Mouse (Mus musculus) liver, postnatal 0 days (tissue): ENCODE measurements at regions not wholly inside any gene's neighbourhood (a gene's known extent, or its start where the extent isn't known, plus 50 kb on each side); places are given as distances from the start of the nearest gene placed in this dataset.

Experiments
- ATAC-seq: fragments of 200-750 bp; cut with Nextera tagmentation; 2 replicates; pipeline ENCODE4 v1.8.0; 2017; ENCODE audit warnings: mild to moderate bottlenecking, moderate library complexity
- DNase-seq: peaks from one replicate; pipeline ENCODE4 v3.0.0-alpha.2; 2016
- H3K27ac ChIP-seq: fragments of 300-500 bp; sonication (generic); 2 replicates; pipeline ENCODE4 v1.5.1; 2014; ENCODE audit warnings: antibody characterized with exemption, moderate library complexity, mild to moderate bottlenecking, low read depth
- H3K27me3 ChIP-seq: fragments of 300-500 bp; sonication (generic); 2 replicates; pipeline ENCODE4 v1.6.1; 2014; ENCODE audit warnings: low read length, control low read depth, mixed read lengths; ENCODE audit not compliant: insufficient read depth
- H3K36me3 ChIP-seq: fragments of 300-500 bp; sonication (generic); replicated peaks from 2 replicates; pipeline ENCODE4 v1.6.1; 2014; ENCODE audit warnings: mild to moderate bottlenecking, control low read depth, low read length, moderate library complexity, mixed read lengths; ENCODE audit not compliant: insufficient read depth
- H3K4me1 ChIP-seq: fragments of 300-500 bp; sonication (generic); 2 replicates; pipeline ENCODE4 v1.6.1; 2014; ENCODE audit warnings: antibody characterized with exemption, mild to moderate bottlenecking, control low read depth; ENCODE audit not compliant: insufficient read depth
- H3K4me2 ChIP-seq: fragments of 300-500 bp; sonication (generic); 2 replicates; pipeline ENCODE4 v1.6.1; 2014; ENCODE audit warnings: low read depth, mild to moderate bottlenecking, low read length, moderate library complexity, mixed read lengths
- H3K4me3 ChIP-seq: fragments of 300-500 bp; sonication (generic); 2 replicates; pipeline ENCODE4 v1.5.1; 2014; ENCODE audit warnings: low read depth, low read length
- H3K9ac ChIP-seq: fragments of 300-500 bp; sonication (generic); replicated peaks from 2 replicates; pipeline ENCODE4 v1.6.1; 2014; ENCODE audit warnings: mild to moderate bottlenecking, moderate library complexity
- H3K9me3 ChIP-seq: fragments of 300-500 bp; sonication (generic); 2 replicates; pipeline ENCODE4 v1.6.1; 2016; ENCODE audit warnings: mild to moderate bottlenecking, control low read depth, low read length, mixed read lengths
- CTCF ChIP-seq: sonication (generic); IDR thresholded peaks from 2 replicates; pipeline ENCODE4 v1.5.1; 2016; ENCODE audit warnings: antibody characterized with exemption, low read depth
- EP300 ChIP-seq: IDR thresholded peaks from 2 replicates; pipeline ENCODE4 v1.6.1; 2016; ENCODE audit warnings: antibody characterized with exemption, low read depth, mild to moderate bottlenecking
- WGBS: fragments of 180-500 bp; shearing (Covaris S2); extraction: QIAGEN DNeasy Blood & Tissue Kit; methylation state at CpG from one replicate; pipeline ENCODE4 v1.1.7; 2014; ENCODE audit not compliant: insufficient replicate concordance; 5-methylcytosine and 5-hydroxymethylcytosine counted together

GRCm38 (mm10) chr7:134463380-134463779, 77.9 kb upstream of the D7Ertd443e start:
- no peak overlapping the region for H3K4me3 ChIP-seq
- no peak for ATAC-seq
- H3K9ac ChIP-seq, result no peak overlapping the region
- DNase-seq, result no peak
- WGBS, result 80% methylated on average over 4 of the region's 4 CpGs
- H3K36me3 ChIP-seq, result no peaks in the 10 kb centered on the region
- no peak overlapping the region for H3K27ac ChIP-seq
- TF ChIP-seq EP300 (no peak), CTCF (no peak)
- no peak overlapping the region for H3K4me2 ChIP-seq
- H3K27me3 ChIP-seq, result no peaks in the 10 kb centered on the region
- H3K9me3 ChIP-seq, result no peaks in the 10 kb centered on the region
- H3K4me1 ChIP-seq, result no peaks in the 10 kb centered on the region

GRCm38 (mm10) chr7:134467216-134467615, 81.8 kb upstream of the D7Ertd443e start:
- WGBS, result 63% methylated on average over 3 of the region's 3 CpGs
- H3K36me3 ChIP-seq, result no peaks in the 10 kb centered on the region
- H3K9ac ChIP-seq, result no peak overlapping the region
- no peak overlapping the region for H3K4me2 ChIP-seq
- TF ChIP-seq EP300, result no peak
- TF ChIP-seq CTCF, result no peak
- H3K27ac ChIP-seq, result no peak overlapping the region
- no peaks in the 10 kb centered on the region for H3K27me3 ChIP-seq
- no peaks in the 10 kb centered on the region for H3K9me3 ChIP-seq
- H3K4me3 ChIP-seq, result no peak overlapping the region
- no peaks in the 10 kb centered on the region for H3K4me1 ChIP-seq
- ATAC-seq, result no peak
- no peak for DNase-seq

- H3K4me3 ChIP-seq, result no peak overlapping the region
- H3K4me2 ChIP-seq, result no peak overlapping the region
- H3K27me3 ChIP-seq, result no peaks in the 10 kb centered on the region
- ATAC-seq (no peak), DNase-seq (peak; percentile 38)
- no peak overlapping the region for H3K9ac ChIP-seq
- WGBS, result 19% methylated on average over 2 of the region's 2 CpGs
- no peak for TF ChIP-seq EP300
- TF ChIP-seq CTCF, result peak; percentile 61
- H3K27ac ChIP-seq, result no peak overlapping the region
- no peaks in the 10 kb centered on the region for H3K9me3 ChIP-seq
- no peaks in the 10 kb centered on the region for H3K4me1 ChIP-seq
- H3K36me3 ChIP-seq, result no peaks in the 10 kb centered on the region
Measured at GRCm38 (mm10) chr7:134471286-134471685, 85.8 kb upstream of the D7Ertd443e start.

GRCm38 (mm10) chr7:134491326-134491725, 105.9 kb upstream of the D7Ertd443e start:
- DNase-seq (no peak), ATAC-seq (no peak)
- WGBS, result 71% methylated on average over 4 of the region's 4 CpGs
- Histone ChIP-seq H3K4me3 (no peak overlapping the region), H3K27ac (no peak overlapping the region), H3K27me3 (no peaks in the 10 kb centered on the region), H3K4me2 (no peak overlapping the region), H3K36me3 (no peaks in the 10 kb centered on the region), H3K4me1 (no peaks in the 10 kb centered on the region), H3K9ac (no peak overlapping the region), H3K9me3 (no peaks in the 10 kb centered on the region)
- TF ChIP-seq EP300 (no peak), CTCF (no peak)

- H3K27ac ChIP-seq, result no peak overlapping the region
- no peaks in the 10 kb centered on the region for H3K36me3 ChIP-seq
- no peak overlapping the region for H3K9ac ChIP-seq
- no peaks in the 10 kb centered on the region; the same call in 1 of the 2 replicates for H3K4me1 ChIP-seq
- no peaks in the 10 kb centered on the region for H3K27me3 ChIP-seq
- no peaks in the 10 kb centered on the region for H3K9me3 ChIP-seq
- peak; percentile 63 for TF ChIP-seq EP300
- no peak for TF ChIP-seq CTCF
- H3K4me3 ChIP-seq, result no peak overlapping the region
- no peak overlapping the region for H3K4me2 ChIP-seq
- ATAC-seq, result peak; percentile 100
- DNase-seq, result peak; percentile 57
- 53% methylated on average over 11 of the region's 11 CpGs for WGBS
Measured at GRCm38 (mm10) chr7:134497219-134497618, 111.8 kb upstream of the D7Ertd443e start.

GRCm38 (mm10) chr7:134497870-134498269, 112.4 kb upstream of the D7Ertd443e start:
- ATAC-seq, result no peak
- no peak overlapping the region for H3K27ac ChIP-seq
- H3K9ac ChIP-seq, result no peak overlapping the region
- no peaks in the 10 kb centered on the region; the same call in 1 of the 2 replicates for H3K4me1 ChIP-seq
- no peak overlapping the region for H3K4me3 ChIP-seq
- WGBS, result 70% methylated on average over 4 of the region's 4 CpGs
- H3K27me3 ChIP-seq, result no peaks in the 10 kb centered on the region
- TF ChIP-seq EP300 (no peak), CTCF (no peak)
- no peaks in the 10 kb centered on the region for H3K36me3 ChIP-seq
- no peak for DNase-seq
- H3K9me3 ChIP-seq, result no peaks in the 10 kb centered on the region
- no peak overlapping the region for H3K4me2 ChIP-seq

- no peaks in the 10 kb centered on the region for H3K36me3 ChIP-seq
- 69% methylated on average over 9 of the region's 9 CpGs for WGBS
- no peak for ATAC-seq
- H3K4me2 ChIP-seq, result no peak overlapping the region
- H3K4me3 ChIP-seq, result no peak overlapping the region
- H3K27ac ChIP-seq, result no peak overlapping the region
- no peak overlapping the region for H3K9ac ChIP-seq
- H3K4me1 ChIP-seq, result no peaks in the 10 kb centered on the region; the same call in 1 of the 2 replicates
- no peak for TF ChIP-seq CTCF
- TF ChIP-seq EP300, result no peak
- H3K27me3 ChIP-seq, result no peaks in the 10 kb centered on the region
- no peak for DNase-seq
- no peaks in the 10 kb centered on the region for H3K9me3 ChIP-seq
Measured at GRCm38 (mm10) chr7:134498716-134499115, 113.3 kb upstream of the D7Ertd443e start.
